Mouse (Mus musculus) spleen, postnatal 10 days (tissue): ENCODE data around the gene Fbxo24.
"Not testable (repeated sequence)": the region's sequence is repeated elsewhere in the genome, so short reads cannot be mapped to it uniquely, and the experiment has no call there.

Experiments used
- DNase-seq, 2 experiments: peaks; one replicate each; pipeline ENCODE4 v3.0.0; 2021 to 2022; ENCODE audit warnings: low spot score in 2 of 2

Fbxo24 gene

DNA sequence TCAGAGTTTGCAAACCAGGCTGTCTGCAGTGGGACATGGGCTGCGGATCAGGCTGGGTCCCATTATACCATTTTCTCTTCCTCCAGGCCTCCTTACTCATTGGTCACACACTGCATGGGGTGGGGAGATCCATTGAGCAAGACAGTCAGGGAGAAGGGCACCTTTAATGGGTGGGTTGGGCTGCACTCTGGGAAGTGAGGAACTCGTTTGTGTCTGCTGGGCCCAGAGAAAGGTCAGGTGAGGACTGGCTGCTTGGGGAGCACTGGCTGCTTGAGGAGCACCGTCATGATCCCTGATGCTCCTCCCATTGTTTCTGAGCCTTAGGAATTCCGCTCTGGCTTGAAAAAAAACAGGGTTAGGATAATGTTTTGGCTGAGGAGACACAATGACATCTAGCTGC is 14.1 kb upstream of the Fbxo24 start:
- no peak for DNase-seq

GRCm38 (mm10) chr5:137641054-137641453 is 12.3 kb upstream of the Fbxo24 start, which contains the start of gene Sap25:
Gene Sap25 (plus strand): TSS chr5:137641334.
- DNase-seq = peak; percentile 57 to 77

DNA sequence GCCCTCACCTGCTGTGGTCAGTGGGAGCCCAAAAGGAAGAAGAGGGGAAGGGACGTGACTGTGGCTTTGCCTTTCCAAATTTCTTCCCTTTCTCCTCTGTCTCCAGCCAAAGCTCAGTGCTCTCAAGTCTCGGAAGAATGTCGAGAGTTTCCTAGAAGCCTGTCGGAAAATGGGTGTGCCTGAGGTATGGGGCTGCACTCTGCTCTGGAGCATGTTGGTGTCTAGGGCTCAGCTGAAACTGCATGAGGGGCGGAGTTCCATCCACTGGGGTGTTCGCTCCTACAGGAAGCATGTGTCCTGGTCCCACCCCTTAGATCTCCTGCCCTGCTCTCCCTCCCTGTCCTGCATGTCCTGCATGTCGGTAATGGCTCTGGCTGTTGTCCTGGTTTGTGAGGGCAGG is 10.7 kb upstream of the Fbxo24 start:
- DNase-seq = no peak

- DNase-seq = no peak
These were observed 4.7 kb upstream of the Fbxo24 start for GRCm38 (mm10) chr5:137633397-137634084.

DNA sequence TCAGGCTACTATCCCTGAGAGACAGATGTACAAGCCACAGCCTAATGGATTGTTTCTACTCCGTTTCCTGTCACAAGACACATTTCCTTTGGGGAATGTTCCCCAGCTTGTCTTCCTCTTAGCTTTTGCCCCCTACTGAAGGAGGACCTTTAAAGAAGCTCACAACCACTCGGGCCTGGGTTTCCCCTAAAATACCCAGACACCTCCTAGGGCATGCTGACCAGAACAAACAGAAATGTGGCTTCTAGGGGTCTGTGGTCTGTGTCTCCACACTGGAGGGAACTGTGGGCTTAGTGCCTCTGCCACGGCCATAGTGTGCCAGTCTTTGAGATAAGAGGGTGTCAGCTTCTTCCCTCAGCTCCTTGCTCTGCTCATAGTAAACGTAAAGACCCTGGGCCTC is 2.8 kb upstream of the Fbxo24 start:
- no peak for DNase-seq

DNA sequence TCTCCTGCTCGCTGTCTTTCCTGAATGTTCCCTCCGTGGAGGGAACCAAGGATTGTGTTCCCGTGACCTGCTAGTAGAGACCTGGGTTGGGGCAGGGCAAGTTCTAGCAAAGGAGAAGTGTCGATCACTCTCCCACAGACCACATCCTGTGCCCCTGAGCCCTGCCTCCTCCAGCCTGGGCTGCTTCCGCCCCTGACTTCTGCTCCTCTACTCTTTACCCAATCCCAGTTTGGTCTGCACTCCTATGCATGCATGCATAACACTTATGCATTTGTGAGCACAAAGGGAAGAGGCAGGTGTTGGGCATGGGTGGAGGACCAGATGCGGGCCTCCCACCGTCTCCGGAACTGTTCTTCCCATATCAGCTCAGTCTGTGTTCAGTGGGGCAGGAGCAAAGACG is 2.4 kb upstream of the Fbxo24 start:
- peak in 1 of 2 experiments; percentile 81 for DNase-seq

DNA sequence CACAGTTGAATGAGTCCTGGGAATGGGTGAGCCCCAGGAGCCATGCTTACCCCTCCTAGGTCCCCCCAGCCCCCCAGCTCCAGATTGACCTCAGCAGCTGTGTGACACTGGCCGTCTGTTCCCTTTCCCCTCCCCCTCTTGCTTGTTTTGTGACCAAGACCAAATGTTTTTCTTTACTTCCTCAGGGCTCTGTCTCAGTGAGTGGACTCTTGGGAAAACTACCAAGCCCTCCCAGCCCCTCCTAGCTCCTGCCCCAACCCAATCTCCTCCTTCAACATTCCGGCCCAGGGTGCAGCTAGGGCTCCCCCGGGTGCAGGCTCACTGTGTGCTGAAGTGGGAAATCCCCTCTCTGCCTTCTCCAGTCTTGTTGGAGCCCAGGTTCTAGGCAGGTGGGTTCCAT is 1.8 kb upstream of the Fbxo24 start:
- DNase-seq = peak in 1 of 2 experiments; percentile 41

DNA sequence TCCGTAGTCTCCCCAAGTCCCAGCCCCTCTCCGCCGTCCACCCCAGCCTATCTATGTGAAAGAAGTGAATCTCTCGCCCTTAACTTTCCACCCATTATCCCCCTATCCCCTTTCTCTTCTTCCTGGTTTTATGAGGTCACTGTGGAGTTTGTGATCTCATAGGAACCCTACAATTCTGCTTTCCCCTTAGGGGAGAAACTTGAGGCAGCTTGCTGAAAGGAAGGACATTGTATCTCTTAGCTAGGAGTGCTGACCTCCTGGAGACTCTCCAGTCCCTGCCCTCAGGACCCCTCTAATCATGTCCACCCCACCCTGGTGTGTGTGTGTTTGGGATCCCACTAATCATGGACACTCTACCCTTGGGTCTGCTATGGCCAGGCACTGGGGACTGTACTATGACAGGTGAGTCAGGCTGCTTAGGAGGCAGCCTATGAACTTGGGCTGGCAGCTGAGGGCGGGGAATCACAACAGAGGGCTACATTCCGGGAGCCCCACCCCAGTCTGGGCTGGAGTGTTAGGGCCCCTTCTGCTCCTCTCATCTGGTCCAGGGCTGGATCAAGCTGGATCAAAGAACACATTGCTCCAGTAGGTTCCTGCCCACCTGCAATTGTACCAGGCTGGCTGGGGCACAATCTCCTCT is 1.2 kb upstream of the Fbxo24 start:
- peak; percentile 51 to 56 for DNase-seq

GRCm38 (mm10) chr5:137629306-137629721 is 512 bp upstream of the Fbxo24 start:
- DNase-seq = peak in 1 of 2 experiments; percentile 81

- no peak for DNase-seq
These were observed 811 bp downstream of the Fbxo24 start for GRCm38 (mm10) chr5:137627991-137628390.

DNA sequence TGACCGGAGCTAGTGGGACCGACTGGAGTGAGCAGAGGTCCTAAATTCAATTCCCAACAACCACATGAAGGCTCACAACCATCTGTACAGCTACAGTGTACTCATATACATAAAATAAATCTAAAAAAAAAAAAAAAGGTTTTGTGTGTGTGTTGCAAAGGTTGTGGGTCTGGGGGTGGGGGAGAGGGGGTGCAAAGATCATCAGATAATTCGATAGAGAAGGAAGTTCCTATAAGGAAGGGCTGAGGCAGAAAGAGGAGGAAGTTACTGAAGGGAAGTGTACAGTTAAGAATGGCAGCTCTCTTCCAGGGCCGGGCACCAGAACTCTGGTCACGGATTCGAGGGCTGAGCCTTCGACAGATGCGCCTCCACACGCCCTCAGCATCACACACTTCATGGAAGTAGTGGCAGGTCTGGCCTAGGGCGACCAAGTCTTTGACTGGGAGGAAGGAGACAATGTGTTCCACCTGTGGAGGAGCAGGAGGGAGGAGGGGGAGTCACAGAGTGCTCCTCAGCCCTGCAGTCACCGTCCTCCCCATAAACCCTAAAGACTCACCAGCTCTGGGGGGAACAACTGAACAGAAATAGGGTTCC is 4.8 kb downstream of the Fbxo24 start:
- no peak for DNase-seq

GRCm38 (mm10) chr5:137615347-137615746 is 13.5 kb downstream of the Fbxo24 start:
- DNase-seq = no peak

GRCm38 (mm10) chr5:137614921-137615320 is 13.9 kb downstream of the Fbxo24 start:
- not testable (repeated sequence) for DNase-seq

- DNase-seq = no peak
These were observed 15.3 kb downstream of the Fbxo24 start, which contains the start of gene Pcolce for GRCm38 (mm10) chr5:137613550-137613949. Gene Pcolce (minus strand): TSS chr5:137613784.

GRCm38 (mm10) chr5:137613076-137613475 is 15.7 kb downstream of the Fbxo24 start:
- no peak for DNase-seq

GRCm38 (mm10) chr5:137611245-137611602 is 17.6 kb downstream of the Fbxo24 start:
- no peak for DNase-seq

- DNase-seq = no peak
These were observed 18.1 kb downstream of the Fbxo24 start for GRCm38 (mm10) chr5:137610548-137611244.

- no peak for DNase-seq
These were observed 18.7 kb downstream of the Fbxo24 start for GRCm38 (mm10) chr5:137610056-137610455.

DNA sequence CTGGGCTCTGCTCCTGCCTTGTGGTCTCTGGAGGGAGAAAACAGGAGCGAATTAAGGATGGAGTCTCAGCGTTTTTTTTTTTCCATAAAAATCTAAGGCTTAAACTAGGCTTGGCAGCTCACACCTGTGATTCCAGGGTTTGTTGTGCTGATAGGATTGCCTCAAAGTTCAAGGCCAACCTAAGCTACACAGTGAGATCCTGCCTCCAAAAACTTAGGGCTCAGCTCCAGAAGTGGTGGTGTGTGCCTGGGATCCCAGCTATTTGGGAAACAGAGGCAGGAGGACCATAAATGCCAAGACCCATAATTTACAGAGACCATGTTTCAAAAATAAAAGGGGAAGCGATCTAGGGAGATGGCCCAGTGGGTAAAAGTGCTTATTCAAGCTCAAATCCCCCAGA is 19.5 kb downstream of the Fbxo24 start:
- DNase-seq = no peak

DNA sequence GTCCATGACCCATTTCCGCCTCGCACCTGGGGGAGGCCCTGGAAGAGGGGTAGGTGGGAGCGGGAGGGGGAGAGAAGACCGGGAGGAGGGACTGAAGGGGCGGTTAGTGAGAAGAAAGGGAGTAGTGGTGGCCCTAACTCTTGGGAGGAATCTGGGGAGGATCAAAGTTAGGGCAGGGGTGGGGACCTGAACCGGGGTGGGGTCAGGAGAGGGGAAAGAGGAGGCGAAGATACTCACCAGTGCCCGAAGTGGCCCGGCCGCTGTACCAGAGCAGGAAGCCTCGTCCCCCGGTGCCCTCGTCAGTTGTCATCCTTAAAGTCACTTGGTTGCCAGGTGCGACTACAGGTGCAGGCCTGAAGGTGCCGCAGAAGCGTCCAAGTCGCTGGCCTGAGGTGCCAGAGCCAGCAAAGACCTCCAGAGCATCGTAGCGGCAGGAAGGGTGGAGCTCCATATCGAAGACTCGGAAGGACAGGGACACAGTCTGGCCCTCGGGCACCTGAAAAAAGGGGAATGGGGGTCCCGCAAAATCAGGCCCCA is 20.1 kb downstream of the Fbxo24 start:
- DNase-seq = no peak

- DNase-seq = no peak
These were observed 20.7 kb downstream of the Fbxo24 start for GRCm38 (mm10) chr5:137607860-137608653.
